ENCODE assay signal across 19 mouse cellular contexts in the genomic region with DNA sequence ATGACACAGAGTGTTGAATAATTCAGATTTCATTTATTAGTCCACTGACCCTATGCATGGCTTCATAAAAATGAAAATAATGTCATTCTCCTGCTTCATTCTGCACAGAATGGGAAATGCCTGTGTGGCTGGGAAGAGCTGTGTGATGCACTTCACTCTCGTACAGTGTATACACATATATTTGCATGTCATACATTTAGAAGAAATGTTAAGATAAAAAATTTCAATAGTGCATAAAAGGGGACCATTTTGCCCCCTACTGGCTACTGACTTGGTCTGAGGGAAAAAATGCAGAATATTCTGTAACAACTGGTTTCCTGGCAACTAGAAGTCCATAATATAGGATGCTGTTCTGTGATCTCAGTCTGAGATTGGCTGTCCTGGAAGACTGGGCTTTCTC.
A peak's percentile ranks its signal among the peaks of the same experiment; 100 is the strongest.
DNase-seq lines count a peak whose midpoint lies in the region; ATAC-seq and TF ChIP-seq lines count a peak whose summit lies in the region.
"Had no signal": no experiment of that assay in that cellular context is flagged by ENCODE, and none has a peak within 500 bp of the region (broad histone marks: within the 10 kb centered on the region; RNA-seq: fewer than 3 reads in every experiment).

No protein-coding gene starts in this region.

- no peak for ATAC-seq in forebrain, postnatal 0 days
- no peak for ATAC-seq in forebrain, embryonic 15.5 days (replicated peaks)
- no peak for ATAC-seq in kidney, postnatal 0 days (replicated peaks; ENCODE audit: low FRiP score, low read depth)
- peak; percentile 82 for ATAC-seq in midbrain, embryonic 15.5 days (replicated peaks)
- ATAC-seq: forebrain, embryonic 16.5 days; intestine, embryonic 16.5 days had no signal

- WGBS in forebrain, postnatal 0 days, result 41% methylated on average over 1 of the region's 1 CpGs
- 81% methylated on average over 1 of the region's 1 CpGs for WGBS in forebrain, embryonic 15.5 days
- 83% methylated on average over 1 of the region's 1 CpGs for WGBS in kidney, postnatal 0 days
- WGBS in midbrain, embryonic 15.5 days, result 47% methylated on average over 1 of the region's 1 CpGs

- H3K36me3 ChIP-seq in forebrain, postnatal 0 days (ENCODE audit: insufficient read depth), result no peaks in the 10 kb centered on the region
- no peaks in the 10 kb centered on the region for H3K36me3 ChIP-seq in forebrain, embryonic 15.5 days
- H3K36me3 ChIP-seq in kidney, postnatal 0 days (ENCODE audit: insufficient read depth, low read length), result no peaks in the 10 kb centered on the region
- no peaks in the 10 kb centered on the region for H3K36me3 ChIP-seq in midbrain, embryonic 15.5 days (replicated peaks)
- H3K36me3 ChIP-seq: heart, embryonic 15.5 days had no signal

- H3K27ac ChIP-seq in forebrain, postnatal 0 days (ENCODE audit: low read depth, low read length), result no peak overlapping the region
- H3K27ac ChIP-seq in forebrain, embryonic 15.5 days (replicated peaks), result no peak overlapping the region
- no peak overlapping the region for H3K27ac ChIP-seq in kidney, postnatal 0 days
- no peak overlapping the region for H3K27ac ChIP-seq in midbrain, embryonic 15.5 days
- H3K27ac ChIP-seq: heart, adult 2 months; heart, embryonic 15.5 days had no signal

- peak; percentile 16 for DNase-seq in forebrain, postnatal 0 days
- DNase-seq in kidney, postnatal 0 days (ENCODE audit: low spot score), result peak; percentile 1
- no peak for DNase-seq in kidney, postnatal 36 days
- peak; percentile 2 for DNase-seq in A20 (ENCODE audit: low read depth, low spot score)
- DNase-seq in cerebellum, postnatal 14 days, result no peak
- DNase-seq: adrenal gland, adult 2 months; adrenal gland, postnatal 25 days; cerebellum, adult 11 months; cerebellum, adult 8-10 months; cerebellum, postnatal 25 days; gastrocnemius, postnatal 14 days; heart, adult 2 months; heart, postnatal 14 days had no signal

- no peaks in the 10 kb centered on the region for H3K9me3 ChIP-seq in forebrain, postnatal 0 days (ENCODE audit: low read length)
- no peaks in the 10 kb centered on the region for H3K9me3 ChIP-seq in forebrain, embryonic 15.5 days
- H3K9me3 ChIP-seq in kidney, postnatal 0 days (replicated peaks; ENCODE audit: low read length), result no peaks in the 10 kb centered on the region
- H3K9me3 ChIP-seq in midbrain, embryonic 15.5 days, result no peaks in the 10 kb centered on the region
- H3K9me3 ChIP-seq: heart, embryonic 15.5 days had no signal

- no peak overlapping the region for H3K4me3 ChIP-seq in forebrain, postnatal 0 days (ENCODE audit: low read depth, low read length)
- H3K4me3 ChIP-seq in forebrain, embryonic 15.5 days, result no peak overlapping the region
- H3K4me3 ChIP-seq in kidney, postnatal 0 days (replicated peaks; ENCODE audit: low read depth, low read length), result no peak overlapping the region
- no peak overlapping the region for H3K4me3 ChIP-seq in midbrain, embryonic 15.5 days
- H3K4me3 ChIP-seq: heart, adult 2 months; heart, embryonic 15.5 days had no signal

- H3K4me1 ChIP-seq in forebrain, postnatal 0 days (ENCODE audit: insufficient read depth), result no peaks in the 10 kb centered on the region
- H3K4me1 ChIP-seq in forebrain, embryonic 15.5 days, result 0 out of 2 replicates have a peak, but pooled peaks cover 3% of the 10 kb centered on the region
- H3K4me1 ChIP-seq in kidney, postnatal 0 days (replicated peaks; ENCODE audit: insufficient read depth, low read length), result no peaks in the 10 kb centered on the region
- no peaks in the 10 kb centered on the region for H3K4me1 ChIP-seq in midbrain, embryonic 15.5 days
- H3K4me1 ChIP-seq: heart, embryonic 15.5 days had no signal

- TF ChIP-seq CTCF in forebrain, postnatal 0 days (IDR thresholded peaks at IDR 0.05; ENCODE audit: low read depth), result no peak
- no peak for TF ChIP-seq CTCF in kidney, postnatal 0 days (IDR thresholded peaks at IDR 0.05; ENCODE audit: low read depth)

- H3K4me2 ChIP-seq in forebrain, postnatal 0 days (ENCODE audit: low read depth), result no peak overlapping the region
- no peak overlapping the region for H3K4me2 ChIP-seq in forebrain, embryonic 15.5 days (replicated peaks)
- H3K4me2 ChIP-seq in kidney, postnatal 0 days (ENCODE audit: low read length), result no peak overlapping the region
- no peak overlapping the region for H3K4me2 ChIP-seq in midbrain, embryonic 15.5 days
- H3K4me2 ChIP-seq: heart, embryonic 11.5 days; heart, embryonic 15.5 days had no signal

- no peaks in the 10 kb centered on the region for H3K27me3 ChIP-seq in forebrain, postnatal 0 days (ENCODE audit: insufficient read depth, low read length)
- no peaks in the 10 kb centered on the region for H3K27me3 ChIP-seq in forebrain, embryonic 15.5 days
- H3K27me3 ChIP-seq in kidney, postnatal 0 days (ENCODE audit: insufficient read depth, low read length), result no peaks in the 10 kb centered on the region
- H3K27me3 ChIP-seq in midbrain, embryonic 15.5 days (replicated peaks), result no peaks in the 10 kb centered on the region
- H3K27me3 ChIP-seq: heart, embryonic 15.5 days had no signal

- H3K9ac ChIP-seq in forebrain, postnatal 0 days, result no peak overlapping the region
- no peak overlapping the region for H3K9ac ChIP-seq in forebrain, embryonic 15.5 days (replicated peaks)
- no peak overlapping the region for H3K9ac ChIP-seq in kidney, postnatal 0 days (ENCODE audit: low read depth, low read length)
- no peak overlapping the region for H3K9ac ChIP-seq in midbrain, embryonic 15.5 days
- H3K9ac ChIP-seq: heart, embryonic 15.5 days had no signal

Comparison
In these comparisons a context has a peak if more than half of its experiments do, and no peak if none do; other contexts are left out.
1. DNase-seq: peak in forebrain, postnatal 0 days (single experiment), kidney, postnatal 0 days (single experiment) and A20 (single experiment); none in kidney, postnatal 36 days (0 of 2) and cerebellum, postnatal 14 days (0 of 2).